30 mouse cellular contexts compared by ENCODE assay signal in genomic region chr13:104014038-104014437, GRCm38 (mm10).
A peak's percentile ranks its signal among the peaks of the same experiment; 100 is the strongest.
DNase-seq lines count a peak whose midpoint lies in the region; ATAC-seq lines count a peak whose summit lies in the region.
"Had no signal": no experiment of that assay in that cellular context is flagged by ENCODE, and none has a peak within 500 bp of the region (broad histone marks: within the 10 kb centered on the region; RNA-seq: fewer than 3 reads in every experiment).

No protein-coding gene starts in this region.

- H3K4me1 ChIP-seq in embryonic facial prominence, embryonic 14.5 days (ENCODE audit: control insufficient read depth, insufficient read depth, low read length), result peaks cover 9% of the 10 kb centered on the region
- peaks cover 8% of the 10 kb centered on the region; the same call in 1 of the 2 replicates for H3K4me1 ChIP-seq in embryonic facial prominence, embryonic 10.5 days
- no peaks in the 10 kb centered on the region for H3K4me1 ChIP-seq in midbrain, embryonic 15.5 days
- H3K4me1 ChIP-seq in midbrain, embryonic 10.5 days, result peaks cover 23% of the 10 kb centered on the region
- H3K4me1 ChIP-seq: embryonic facial prominence, embryonic 15.5 days; intestine, embryonic 15.5 days; limb, embryonic 15.5 days had no signal

- no peaks in the 10 kb centered on the region for H3K36me3 ChIP-seq in embryonic facial prominence, embryonic 14.5 days (ENCODE audit: control insufficient read depth, insufficient read depth, low read length)
- H3K36me3 ChIP-seq in embryonic facial prominence, embryonic 10.5 days (replicated peaks), result no peaks in the 10 kb centered on the region
- no peaks in the 10 kb centered on the region for H3K36me3 ChIP-seq in midbrain, embryonic 15.5 days (replicated peaks)
- H3K36me3 ChIP-seq in midbrain, embryonic 10.5 days, result no peaks in the 10 kb centered on the region
- H3K36me3 ChIP-seq: embryonic facial prominence, embryonic 15.5 days; heart, embryonic 15.5 days; hindbrain, embryonic 12.5 days; intestine, embryonic 15.5 days; limb, embryonic 10.5 days; limb, embryonic 15.5 days; liver, embryonic 13.5 days; midbrain, embryonic 12.5 days had no signal

- ATAC-seq in embryonic facial prominence, embryonic 14.5 days (ENCODE audit: low read depth), result peak; percentile 61; the same call in 1 of the 2 replicates
- ATAC-seq in midbrain, embryonic 15.5 days (replicated peaks), result peak; percentile 12; the same call in 1 of the 2 replicates
- ATAC-seq: activated CD4-positive, CD25-positive, alpha-beta regulatory T cell, adult 4 months; forebrain, embryonic 14.5 days; hindbrain, postnatal 0 days; intestine, embryonic 15.5 days; lung, postnatal 0 days had no signal

- intact Hi-C loops in gastrocnemius, postnatal 36 days (cut with DNase I), result no loop called here

- no peak overlapping the region for H3K4me2 ChIP-seq in embryonic facial prominence, embryonic 14.5 days (ENCODE audit: low read depth, low read length)
- H3K4me2 ChIP-seq in midbrain, embryonic 15.5 days, result no peak overlapping the region
- H3K4me2 ChIP-seq: embryonic facial prominence, embryonic 15.5 days; heart, embryonic 15.5 days; hindbrain, embryonic 12.5 days; intestine, embryonic 15.5 days; limb, embryonic 15.5 days; liver, embryonic 13.5 days; midbrain, embryonic 12.5 days had no signal

- H3K9me3 ChIP-seq in embryonic facial prominence, embryonic 14.5 days (ENCODE audit: control insufficient read depth, low read length), result no peaks in the 10 kb centered on the region
- H3K9me3 ChIP-seq in embryonic facial prominence, embryonic 10.5 days, result no peaks in the 10 kb centered on the region
- H3K9me3 ChIP-seq in midbrain, embryonic 15.5 days, result no peaks in the 10 kb centered on the region
- no peaks in the 10 kb centered on the region for H3K9me3 ChIP-seq in midbrain, embryonic 10.5 days (replicated peaks)
- H3K9me3 ChIP-seq: embryonic facial prominence, embryonic 15.5 days; heart, embryonic 15.5 days; hindbrain, embryonic 12.5 days; intestine, embryonic 15.5 days; limb, embryonic 10.5 days; limb, embryonic 15.5 days; liver, embryonic 13.5 days; midbrain, embryonic 12.5 days had no signal

- no peak overlapping the region for H3K9ac ChIP-seq in embryonic facial prominence, embryonic 14.5 days (ENCODE audit: low read depth, low read length)
- no peak overlapping the region for H3K9ac ChIP-seq in midbrain, embryonic 15.5 days
- H3K9ac ChIP-seq: embryonic facial prominence, embryonic 15.5 days; heart, embryonic 15.5 days; hindbrain, embryonic 12.5 days; intestine, embryonic 15.5 days; limb, embryonic 15.5 days; liver, embryonic 13.5 days; midbrain, embryonic 12.5 days had no signal

- H3K27me3 ChIP-seq in embryonic facial prominence, embryonic 14.5 days (replicated peaks; ENCODE audit: control insufficient read depth, insufficient read depth, low read length), result no peaks in the 10 kb centered on the region
- H3K27me3 ChIP-seq in embryonic facial prominence, embryonic 10.5 days (replicated peaks; ENCODE audit: low read depth, poor library complexity, severe bottlenecking), result no peaks in the 10 kb centered on the region
- H3K27me3 ChIP-seq in midbrain, embryonic 15.5 days (replicated peaks), result no peaks in the 10 kb centered on the region
- H3K27me3 ChIP-seq in midbrain, embryonic 10.5 days (ENCODE audit: low read depth, poor library complexity, severe bottlenecking), result peaks cover 34% of the 10 kb centered on the region
- H3K27me3 ChIP-seq: embryonic facial prominence, embryonic 15.5 days; heart, embryonic 15.5 days; intestine, embryonic 15.5 days; limb, embryonic 15.5 days; liver, embryonic 13.5 days had no signal

- H3K27ac ChIP-seq in embryonic facial prominence, embryonic 14.5 days (replicated peaks; ENCODE audit: low read depth, low read length), result no peak overlapping the region
- no peak overlapping the region for H3K27ac ChIP-seq in embryonic facial prominence, embryonic 10.5 days (replicated peaks)
- H3K27ac ChIP-seq in midbrain, embryonic 15.5 days, result no peak overlapping the region
- no peak overlapping the region for H3K27ac ChIP-seq in midbrain, embryonic 10.5 days (replicated peaks)
- H3K27ac ChIP-seq: embryonic facial prominence, embryonic 15.5 days; heart, embryonic 15.5 days; hindbrain, embryonic 12.5 days; hindbrain, postnatal 0 days; intestine, embryonic 15.5 days; limb, embryonic 10.5 days; limb, embryonic 15.5 days; liver, embryonic 13.5 days; macrophage; midbrain, embryonic 12.5 days had no signal

- H3K4me3 ChIP-seq in embryonic facial prominence, embryonic 14.5 days (ENCODE audit: low read depth, low read length), result no peak overlapping the region
- H3K4me3 ChIP-seq in embryonic facial prominence, embryonic 10.5 days, result no peak overlapping the region
- no peak overlapping the region for H3K4me3 ChIP-seq in midbrain, embryonic 15.5 days
- H3K4me3 ChIP-seq in midbrain, embryonic 10.5 days, result no peak overlapping the region
- H3K4me3 ChIP-seq: embryonic facial prominence, embryonic 15.5 days; heart, embryonic 15.5 days; hindbrain, embryonic 12.5 days; intestine, embryonic 15.5 days; limb, embryonic 10.5 days; limb, embryonic 15.5 days; liver, embryonic 13.5 days; midbrain, embryonic 12.5 days had no signal

- WGBS in embryonic facial prominence, embryonic 14.5 days, result 77% methylated on average over 11 of the region's 11 CpGs
- 85% methylated on average over 11 of the region's 11 CpGs for WGBS in embryonic facial prominence, embryonic 10.5 days
- 82% methylated on average over 11 of the region's 11 CpGs for WGBS in midbrain, embryonic 15.5 days
- WGBS in midbrain, embryonic 10.5 days, result 87% methylated on average over 11 of the region's 11 CpGs

- peak; percentile 41 for DNase-seq in embryonic facial prominence, embryonic 14.5 days (ENCODE audit: low spot score)
- DNase-seq in embryonic facial prominence, embryonic 10.5 days (ENCODE audit: low spot score), result no peak
- no peak for DNase-seq in midbrain, embryonic 10.5 days (ENCODE audit: low spot score)
- DNase-seq in ZHBTc4 (ENCODE audit: low read depth, low spot score), result peak; percentile 9
- peak; percentile 9 for DNase-seq in naive thymus-derived CD4-positive, alpha-beta T cell, adult 2 months (ENCODE audit: low read depth)
- no peak for DNase-seq in gastrocnemius, postnatal 36 days
- DNase-seq: adrenal gland, adult 8-10 months; cerebellum, adult 11-12 months; cerebellum, adult 9-11 months; gastrocnemius, postnatal 25 days; heart, postnatal 36 days; kidney, adult 2 months; kidney, postnatal 4 days; liver, embryonic 13.5 days; lung, adult 18-20 months; right cerebral cortex, postnatal 25 days; thymus, postnatal 4 days had no signal

Comparison
In these comparisons a context has a peak if more than half of its experiments do, and no peak if none do; other contexts are left out.
1. DNase-seq: peak in embryonic facial prominence, embryonic 14.5 days (single experiment), ZHBTc4 (single experiment) and naive thymus-derived CD4-positive, alpha-beta T cell, adult 2 months (single experiment); none in embryonic facial prominence, embryonic 10.5 days (single experiment), midbrain, embryonic 10.5 days (single experiment) and gastrocnemius, postnatal 36 days (0 of 2).